Mouse (Mus musculus): Measurements from ENCODE around the gene Heg1.

DNA sequence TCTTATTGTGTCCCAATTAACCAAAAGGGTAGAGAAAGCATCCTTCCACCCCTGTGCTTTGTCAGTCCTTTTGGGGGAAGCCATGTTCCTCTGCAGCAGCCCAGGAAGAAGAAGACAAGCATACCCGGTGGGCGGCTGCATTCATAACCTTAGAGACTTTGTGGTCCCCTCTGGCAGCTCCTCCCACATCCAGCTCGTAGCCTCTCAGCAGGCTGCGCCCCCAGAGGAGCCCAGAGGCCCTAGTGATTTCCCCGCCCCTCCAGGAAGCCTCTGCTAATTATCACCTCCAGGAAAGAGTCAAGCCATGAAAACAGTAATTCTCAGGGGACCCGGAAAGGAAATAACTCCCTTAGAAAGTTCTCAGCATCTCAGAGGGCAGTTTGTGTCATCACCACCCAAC is 21.1 kb downstream of the Heg1 start:
- TF ChIP-seq CTCF (IDR thresholded peaks at IDR 0.05; ENCODE audit: borderline replicate concordance, extremely low read depth, insufficient read depth, insufficient read length) (no peak), POLR2A (IDR thresholded peaks at IDR 0.05; ENCODE audit: borderline replicate concordance, extremely low read depth, insufficient read depth, insufficient read length, poor library complexity, severe bottlenecking) (no peak)
